Mouse (Mus musculus): ENCODE data around the gene Hacd4.
"Not testable (repeated sequence)": the region's sequence is repeated elsewhere in the genome, so short reads cannot be mapped to it uniquely, and the experiment has no call there.

Hacd4 gene

DNA sequence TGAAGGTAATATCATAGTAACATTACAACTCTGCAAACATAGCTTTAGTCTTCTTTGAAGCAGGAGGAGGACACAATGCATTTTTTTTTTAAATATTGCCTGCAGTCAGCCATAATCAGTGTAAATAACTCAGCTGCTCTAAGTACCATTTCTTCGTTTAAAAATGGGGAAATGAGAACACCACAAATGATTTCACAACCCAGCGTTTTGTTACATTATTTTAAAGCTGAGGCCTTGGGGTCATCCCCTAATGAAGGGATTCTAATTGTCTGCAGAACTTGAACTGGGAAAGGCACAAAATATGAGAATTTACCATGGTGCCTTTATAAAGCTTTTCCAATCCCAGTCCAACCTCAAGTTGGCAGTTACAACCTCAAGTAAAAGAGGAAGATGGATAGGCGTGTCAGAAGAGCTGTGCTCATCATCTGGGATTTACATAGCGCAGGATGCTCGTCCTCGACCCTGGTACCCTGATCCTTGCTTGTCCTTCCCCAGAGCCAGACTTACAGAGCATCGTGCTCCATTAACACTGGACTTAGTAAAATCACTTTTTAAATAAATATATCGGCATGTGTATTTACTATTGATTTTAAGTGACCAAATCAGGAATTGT is 6.2 kb downstream of the Hacd4 start:
- no peak for DNase-seq (ENCODE audit: low spot score)

DNA sequence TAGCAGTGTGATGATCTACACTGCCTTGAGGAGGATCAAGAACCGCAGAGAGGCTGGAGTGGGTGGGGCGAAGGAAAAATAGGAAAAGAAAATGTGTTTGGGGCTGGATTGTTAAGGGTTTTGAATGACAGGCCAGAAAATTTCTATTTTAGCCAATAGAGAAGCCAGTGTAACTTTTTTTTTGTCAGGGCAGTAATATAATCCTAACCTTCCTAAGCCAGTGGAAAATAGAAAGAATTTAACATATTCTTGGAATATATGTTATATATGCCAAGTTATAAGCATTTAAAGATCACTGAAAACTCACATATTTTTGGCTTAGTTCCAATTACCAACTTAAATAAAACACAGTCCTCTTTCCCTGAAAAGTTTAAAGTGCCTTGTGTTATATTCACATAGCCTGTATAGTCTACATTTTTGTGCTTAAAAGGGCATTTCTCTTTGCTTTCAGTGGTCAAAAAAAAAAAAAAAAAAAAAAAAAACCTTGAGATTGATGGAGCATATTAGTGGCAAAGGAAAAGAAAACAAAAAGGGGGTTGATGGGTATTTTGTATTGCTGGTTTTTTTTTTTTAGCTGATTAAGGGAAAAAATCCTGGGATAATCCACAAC is 11.0 kb downstream of the Hacd4 start:
- DNase-seq (ENCODE audit: low spot score) = no peak

DNA sequence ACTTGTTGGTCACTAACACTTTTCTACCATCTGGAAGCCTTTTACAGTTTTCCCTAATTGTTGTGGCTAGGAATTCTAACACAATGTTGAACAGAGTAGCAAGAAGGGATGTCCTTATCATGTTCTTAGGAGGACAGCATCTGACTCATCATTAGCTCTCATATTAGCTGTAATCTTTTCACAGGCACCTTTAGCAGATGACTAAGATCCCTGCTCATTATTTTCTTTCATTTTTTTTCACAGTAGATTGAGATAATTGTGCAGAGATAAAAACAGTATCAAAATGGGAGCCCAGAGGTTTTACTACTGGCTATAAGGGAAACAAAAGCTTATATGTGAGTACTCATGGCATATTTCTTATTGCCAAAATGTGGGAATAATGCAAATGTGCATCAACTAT is 14.2 kb downstream of the Hacd4 start:
- DNase-seq (ENCODE audit: low spot score) = no peak

DNA sequence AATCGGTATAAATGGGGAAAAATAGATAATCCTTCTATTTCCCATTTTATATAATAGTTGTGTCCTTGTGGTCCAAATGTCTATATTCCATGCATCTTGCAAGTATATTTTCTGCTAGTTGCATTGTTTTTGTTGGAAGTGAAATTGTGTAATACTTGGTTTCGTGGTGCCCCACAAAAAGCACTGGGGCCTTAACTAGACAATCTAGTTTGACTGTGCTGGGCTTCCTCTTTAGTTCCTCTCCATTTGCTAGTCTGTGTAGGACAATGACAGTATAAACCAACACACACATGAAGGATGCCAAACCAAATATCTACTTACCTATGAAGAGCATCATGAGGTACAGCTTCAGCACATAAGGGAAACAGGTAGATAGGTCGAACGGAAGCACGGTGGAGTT is 19.4 kb downstream of the Hacd4 start:
- DNase-seq (ENCODE audit: low spot score) = no peak

DNA sequence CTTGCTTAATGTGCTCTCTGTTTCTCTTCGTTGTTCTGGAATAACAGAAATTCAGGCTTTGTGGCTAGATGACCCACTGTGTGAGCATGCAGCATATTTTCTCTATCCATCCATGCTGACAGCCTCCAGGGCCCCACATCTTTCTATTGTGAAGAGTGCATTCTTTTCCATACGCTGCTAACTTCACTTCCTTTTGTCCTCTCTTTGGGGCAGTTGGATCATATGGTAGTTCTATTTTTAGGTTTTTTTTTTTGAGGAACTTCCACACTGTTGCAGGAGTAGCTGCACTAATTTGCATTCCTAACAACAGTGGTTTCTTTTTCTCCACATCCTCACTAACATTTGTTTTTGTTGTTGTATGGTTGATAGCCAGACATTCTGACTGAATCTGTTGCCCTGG is 23.7 kb downstream of the Hacd4 start:
- DNase-seq (ENCODE audit: low spot score) = no peak

DNA sequence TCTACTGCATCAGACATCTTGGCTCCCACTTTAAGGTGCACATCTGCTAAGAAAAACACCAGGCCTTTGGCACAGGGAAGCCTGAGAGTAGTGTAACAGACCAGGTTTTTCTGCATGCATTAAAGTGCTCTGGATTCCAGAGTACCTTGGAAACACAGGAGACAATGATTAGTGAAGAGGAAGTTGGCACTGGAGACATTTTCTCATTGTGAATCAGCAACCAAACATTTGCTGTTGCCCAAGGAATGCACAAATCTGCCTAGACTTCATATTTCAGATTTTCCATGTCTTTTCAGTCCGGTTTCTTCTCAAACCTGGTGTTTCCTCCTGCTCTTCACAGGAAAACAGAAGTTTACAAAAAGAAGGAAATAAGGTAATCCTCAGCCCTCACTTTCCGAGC is 26.4 kb downstream of the Hacd4 start:
- no peak for DNase-seq (ENCODE audit: low spot score)

DNA sequence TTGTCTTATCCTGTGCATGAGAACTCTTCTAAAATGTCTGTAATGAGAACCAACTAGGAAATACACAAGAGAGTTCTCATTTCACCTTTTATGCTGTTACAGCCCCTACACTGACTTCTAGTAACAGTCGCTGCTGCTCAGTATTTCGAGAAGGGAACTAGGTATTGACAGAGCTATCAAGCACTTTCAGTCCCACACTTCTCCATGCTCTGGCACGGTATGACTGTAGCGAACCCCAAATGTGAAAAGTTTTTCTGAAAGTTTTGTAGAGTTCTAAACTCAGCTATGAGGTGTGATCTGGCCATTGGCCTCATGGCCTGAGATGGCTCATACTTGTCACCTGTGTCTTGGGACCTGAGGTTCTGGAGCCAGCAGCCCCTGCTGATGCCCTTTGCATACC is 29.4 kb downstream of the Hacd4 start:
- DNase-seq (ENCODE audit: low spot score) = no peak

DNA sequence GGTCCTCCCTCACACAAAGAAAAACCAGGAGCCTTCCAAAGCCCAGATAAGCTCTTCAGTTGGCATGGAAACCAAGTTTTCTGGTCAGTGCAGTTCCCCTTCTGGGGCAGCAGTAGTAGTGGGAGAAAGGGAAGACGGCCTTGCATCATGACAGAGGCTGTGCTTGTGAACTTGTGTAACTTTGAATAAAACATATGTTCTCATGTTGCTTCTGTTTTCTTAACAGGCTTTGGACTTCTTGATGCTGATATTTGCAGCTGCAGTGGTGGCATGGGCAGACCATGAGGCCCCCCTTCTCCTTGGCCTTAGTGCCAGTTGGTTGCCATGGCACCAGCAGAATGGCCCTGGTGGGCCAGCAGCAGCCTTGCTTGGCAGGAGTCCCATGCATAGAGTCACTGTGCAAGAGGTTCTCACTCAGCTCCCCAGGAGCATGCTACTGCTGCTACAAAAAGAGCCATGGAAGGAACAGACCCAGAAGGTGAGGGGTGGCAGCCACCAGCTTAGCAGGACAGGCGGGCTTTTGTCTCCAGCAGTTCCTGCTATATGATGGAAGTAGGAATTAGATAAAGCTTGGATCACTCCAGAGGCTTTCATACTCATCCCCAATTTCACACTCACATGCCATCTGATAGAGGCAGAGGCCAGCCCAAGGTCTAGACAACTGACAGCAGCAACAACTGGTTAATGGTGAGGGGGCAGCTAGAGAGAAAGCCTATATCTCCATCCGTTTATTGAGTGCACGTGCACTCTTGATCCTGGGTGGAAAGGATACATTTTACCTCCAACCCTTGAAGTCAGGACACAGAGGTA is 31.6 kb downstream of the Hacd4 start:
- DNase-seq (ENCODE audit: low spot score) = peak; percentile 30

DNA sequence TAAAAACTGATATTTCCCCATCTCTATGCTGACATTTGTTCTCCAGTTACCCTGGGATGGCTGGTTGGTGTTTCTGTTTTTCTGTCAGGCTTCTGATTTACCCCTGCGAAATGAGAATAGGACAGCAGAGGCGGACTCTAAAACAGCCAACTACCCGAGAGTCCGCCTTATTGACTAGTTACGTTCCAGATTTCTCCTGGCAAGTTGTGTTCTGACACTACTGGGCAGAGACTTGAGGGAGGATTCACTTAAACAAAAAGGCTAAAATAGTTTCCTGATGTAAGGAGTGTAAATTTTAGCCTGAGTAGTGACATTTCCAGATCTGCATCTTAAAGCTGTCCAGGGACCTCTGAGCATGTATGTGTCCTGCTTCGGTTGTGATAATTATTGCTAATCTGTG is 35.8 kb downstream of the Hacd4 start:
- DNase-seq (ENCODE audit: low spot score) = no peak

DNA sequence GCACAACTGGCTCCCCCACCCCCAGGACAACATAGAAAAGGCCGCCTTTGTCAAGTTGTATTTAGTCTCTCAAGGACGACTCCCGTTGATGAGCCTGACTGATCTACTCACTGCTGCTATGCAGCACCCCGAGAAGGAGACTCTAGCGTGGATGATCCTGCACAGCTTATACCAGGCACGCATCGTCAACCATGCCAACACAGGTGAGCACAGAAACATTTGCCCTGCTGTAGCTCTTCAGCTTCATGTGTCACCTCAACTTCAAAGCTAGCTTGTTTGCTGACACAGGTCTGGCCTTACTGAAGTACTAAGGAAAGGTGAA is 37.8 kb downstream of the Hacd4 start:
- no peak for DNase-seq (ENCODE audit: low spot score)

DNA sequence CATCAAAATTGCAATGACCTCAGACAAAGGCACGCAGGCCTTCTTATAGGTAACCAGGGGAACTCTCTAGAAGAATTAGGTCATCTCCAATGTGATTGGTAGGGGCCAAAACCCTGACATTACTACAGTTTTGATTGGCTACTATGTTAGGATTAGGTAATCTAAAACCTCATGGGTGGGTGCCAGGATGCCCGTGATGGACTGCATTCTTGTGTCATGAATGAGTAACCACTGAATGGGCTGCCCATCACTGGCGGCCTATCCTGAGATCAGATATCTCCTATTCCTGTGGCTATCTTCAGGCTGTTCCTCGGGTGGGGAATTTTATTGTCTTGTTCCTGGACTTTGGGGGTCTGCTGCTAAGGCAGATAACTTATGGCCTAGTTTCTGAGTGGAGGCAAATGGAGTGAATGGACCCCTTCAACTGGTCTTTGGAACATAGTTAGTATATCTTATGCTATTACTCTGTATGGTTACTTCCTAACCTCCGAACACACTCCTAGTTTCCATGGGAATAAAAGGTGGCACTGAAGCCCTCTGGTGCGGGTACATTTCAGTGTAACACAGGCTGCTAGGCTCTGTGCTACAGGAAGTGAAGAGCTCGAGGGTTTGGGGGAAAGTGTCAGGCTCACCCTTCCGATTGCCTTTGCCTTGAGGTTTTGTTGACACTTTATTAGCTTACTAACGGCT is 38.3 kb downstream of the Hacd4 start:
- no peak for DNase-seq (ENCODE audit: low spot score)

DNA sequence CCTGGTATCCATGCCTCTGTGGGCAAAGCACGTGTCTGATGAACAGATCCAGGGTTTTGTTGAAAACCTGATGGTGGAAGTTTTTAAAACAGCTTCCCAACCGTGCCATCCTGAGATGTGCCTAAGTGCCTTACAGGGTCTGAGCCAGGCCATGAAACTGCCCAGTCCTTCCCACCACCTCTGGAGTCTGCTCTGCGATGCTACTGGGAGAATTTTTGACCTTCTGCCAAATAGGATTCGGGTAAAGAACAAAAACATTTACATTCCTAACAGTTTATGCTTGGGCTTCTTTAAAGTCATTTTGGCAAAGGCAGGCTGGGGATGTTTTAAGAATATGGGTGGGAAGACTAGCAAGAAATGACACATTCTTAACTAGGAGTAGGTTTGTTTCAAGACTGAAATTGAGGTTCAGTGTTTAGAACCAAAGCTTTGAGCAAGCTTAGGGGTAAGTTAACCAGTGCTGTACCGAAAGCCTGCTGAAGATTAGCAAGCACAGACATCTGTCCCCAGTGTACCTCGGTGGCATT is 41.7 kb downstream of the Hacd4 start:
- no peak for DNase-seq (ENCODE audit: low spot score)

DNA sequence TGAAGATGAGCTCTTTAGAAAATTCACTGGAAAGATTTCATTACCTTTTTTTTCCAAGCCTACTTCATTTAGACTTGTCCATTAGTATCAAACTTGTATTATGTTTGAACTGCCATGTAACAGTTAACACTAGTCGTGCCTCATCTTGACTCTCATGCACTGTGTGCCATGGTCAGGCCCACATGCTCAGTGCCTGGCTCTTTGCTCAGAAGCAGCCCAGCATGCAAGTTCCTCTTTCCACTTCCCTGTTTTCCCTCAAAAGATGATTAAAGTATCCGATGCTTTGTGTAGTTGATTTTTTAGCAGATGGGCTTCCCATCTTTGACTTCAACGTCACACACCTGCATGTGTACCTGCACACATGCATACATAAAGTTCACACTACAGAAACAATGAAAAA is 43.0 kb downstream of the Hacd4 start:
- no peak for DNase-seq (ENCODE audit: low spot score)

DNA sequence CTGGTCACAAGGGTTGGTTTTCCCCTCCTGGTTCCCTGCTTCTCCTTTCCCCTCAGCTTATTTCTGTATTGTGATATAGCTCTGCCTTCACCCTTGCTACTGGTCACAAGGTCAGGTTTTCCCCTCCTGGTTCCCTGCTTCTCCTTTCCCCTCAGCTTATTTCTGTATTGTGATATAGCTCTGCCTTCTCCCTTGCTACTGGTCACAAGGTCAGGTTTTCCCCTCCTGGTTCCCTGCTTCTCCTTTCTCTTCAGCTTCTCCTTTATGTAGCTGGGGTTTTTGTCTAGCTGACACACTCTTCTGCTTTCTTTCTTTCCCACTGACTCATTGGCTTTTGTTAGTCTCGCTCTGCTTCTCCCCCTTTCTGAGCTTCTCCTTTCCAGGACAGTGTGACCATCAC is 48.1 kb downstream of the Hacd4 start:
- not testable (repeated sequence) for DNase-seq (ENCODE audit: low spot score)

DNA sequence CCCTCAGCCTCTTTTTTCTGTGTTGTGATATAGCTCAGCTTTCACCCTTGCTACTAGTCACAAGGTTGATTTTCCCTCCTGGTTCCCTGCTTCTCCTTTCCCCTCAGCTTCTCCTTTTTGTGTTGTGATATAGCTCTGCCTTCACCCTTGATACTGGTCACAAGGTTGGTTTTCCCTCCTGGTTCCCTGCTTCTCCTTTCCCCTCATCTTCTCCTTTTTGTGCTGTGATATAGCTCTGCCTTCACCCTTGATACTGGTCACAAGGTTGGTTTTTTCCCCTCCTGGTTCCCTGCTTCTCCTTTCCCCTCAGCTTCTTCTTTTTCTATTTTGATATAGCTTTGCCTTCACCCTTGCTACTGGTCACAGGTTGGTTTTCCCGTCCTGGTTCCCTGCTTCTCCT is 48.7 kb downstream of the Hacd4 start:
- no peak for DNase-seq (ENCODE audit: low spot score)

DNA sequence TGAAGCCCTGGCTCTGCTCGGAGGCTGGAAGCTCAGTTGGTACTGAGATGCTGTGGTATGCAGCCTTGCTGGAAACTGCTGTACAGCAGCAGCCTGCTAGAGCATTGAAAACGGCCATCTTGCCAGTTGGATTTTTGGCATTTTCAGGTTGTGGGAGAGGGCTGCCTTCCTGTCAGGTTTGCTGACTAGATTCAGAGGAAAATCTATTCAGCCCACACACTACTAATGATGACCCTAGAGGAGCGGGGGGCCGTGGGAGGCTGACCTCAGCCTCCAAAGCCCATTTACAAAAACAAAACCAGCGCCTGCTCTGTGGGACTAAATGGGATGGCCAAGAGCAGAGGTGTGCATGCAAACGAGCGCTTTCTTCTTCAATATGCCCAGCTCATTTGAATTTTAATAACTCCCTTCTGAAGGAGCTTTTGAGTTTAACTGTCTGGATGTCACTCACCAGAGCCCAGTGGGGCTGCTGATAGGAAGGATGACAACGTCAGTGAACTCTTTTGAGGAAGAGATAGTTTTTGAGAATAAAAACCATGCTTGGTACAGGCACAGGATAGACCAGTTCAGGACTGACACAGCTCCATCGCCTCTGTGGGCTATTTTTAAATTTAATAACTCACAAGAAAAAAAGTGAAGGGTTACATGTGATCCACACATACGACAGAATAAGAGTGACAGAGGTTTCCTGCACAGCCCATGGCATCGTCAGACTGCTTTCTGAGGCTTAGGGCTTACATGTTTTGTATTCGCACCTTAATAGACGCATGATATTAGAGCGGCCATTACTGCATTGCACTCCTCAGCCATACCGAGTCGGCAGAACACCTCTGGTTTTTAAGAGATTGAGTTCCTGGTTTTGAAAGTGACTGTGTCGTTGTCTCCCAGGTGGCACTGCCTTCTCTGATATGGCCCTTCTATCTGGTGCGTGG is 66.2 kb downstream of the Hacd4 start:
- no peak for DNase-seq (ENCODE audit: low spot score)

DNA sequence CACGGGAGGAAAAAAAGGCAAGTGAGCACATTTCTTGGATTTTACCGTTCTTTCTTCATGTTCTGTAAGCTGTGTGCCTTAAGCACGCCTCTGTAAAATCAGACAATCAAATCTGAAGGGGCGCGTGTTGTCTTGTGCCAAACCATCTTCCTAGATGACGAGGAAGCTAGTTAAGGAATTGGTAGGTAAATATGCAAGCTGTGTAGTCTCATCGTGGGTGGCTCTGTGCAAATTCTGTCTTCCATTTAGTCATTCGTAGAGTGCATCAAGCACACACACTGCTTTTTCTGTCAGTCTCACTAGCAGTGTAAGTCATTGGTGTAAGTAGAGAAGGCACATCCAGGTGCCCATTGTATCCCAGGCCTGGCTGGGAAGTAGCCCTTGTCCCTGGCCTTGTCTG is 67.9 kb downstream of the Hacd4 start:
- no peak for DNase-seq (ENCODE audit: low spot score)

DNA sequence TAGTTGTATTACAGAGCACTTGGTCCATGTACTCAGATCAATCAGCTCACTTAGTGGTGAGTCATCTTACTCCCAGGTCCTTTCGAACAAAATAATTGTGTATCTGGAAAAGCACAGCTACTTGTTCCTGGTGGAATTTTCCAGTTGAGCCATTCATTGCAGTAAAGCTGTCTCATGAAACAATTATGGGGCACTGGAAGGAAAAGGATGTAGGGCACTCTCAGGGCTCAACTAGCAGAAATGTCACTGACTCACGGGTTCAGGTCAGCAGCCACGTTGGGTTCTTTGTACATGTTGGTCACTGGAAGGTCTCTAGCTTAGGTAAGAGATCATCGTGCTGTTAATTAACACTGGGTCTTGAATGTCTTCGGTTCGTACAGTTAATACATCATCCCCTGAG is 68.8 kb downstream of the Hacd4 start:
- no peak for DNase-seq (ENCODE audit: low spot score)

DNA sequence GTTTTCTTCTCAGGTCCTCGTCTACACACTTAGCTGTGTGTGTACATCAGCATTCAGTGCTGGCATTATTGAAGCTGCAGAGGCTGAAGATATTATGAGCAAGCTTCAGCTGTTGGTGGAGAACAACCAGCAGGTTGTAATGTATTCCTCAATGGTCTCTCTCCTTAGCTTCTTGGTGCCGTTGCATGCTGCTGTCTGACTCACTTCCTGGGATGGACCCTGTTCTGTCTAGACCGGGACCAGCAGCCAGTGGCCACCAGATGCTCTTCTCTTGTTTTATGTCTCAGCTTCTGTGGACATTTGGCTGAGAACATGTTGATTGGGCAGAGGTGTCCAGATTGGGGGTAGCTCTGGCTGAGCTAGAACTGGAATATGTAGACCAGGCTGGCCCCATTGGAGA is 81.3 kb downstream of the Hacd4 start:
- no peak for DNase-seq (ENCODE audit: low spot score)

DNA sequence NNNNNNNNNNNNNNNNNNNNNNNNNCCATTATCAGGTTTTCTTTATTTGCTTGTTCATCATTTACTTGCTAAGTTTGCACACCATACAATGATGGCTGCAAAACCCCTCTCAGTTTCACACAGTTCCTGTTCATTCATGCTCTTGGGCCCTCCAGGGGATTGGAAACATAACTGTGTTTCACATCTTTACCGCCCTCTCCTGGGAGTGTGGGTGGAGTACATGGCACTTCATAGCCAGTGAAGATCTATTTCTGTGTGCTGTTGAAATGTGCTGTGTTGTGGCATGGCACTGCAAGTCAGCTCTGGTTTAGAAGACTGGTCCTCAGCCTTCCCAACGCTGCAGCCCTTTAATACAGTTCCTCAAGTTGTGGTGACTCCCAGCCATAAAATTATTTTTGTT is 82.1 kb downstream of the Hacd4 start:
- DNase-seq (ENCODE audit: low spot score) = peak; percentile 7

DNA sequence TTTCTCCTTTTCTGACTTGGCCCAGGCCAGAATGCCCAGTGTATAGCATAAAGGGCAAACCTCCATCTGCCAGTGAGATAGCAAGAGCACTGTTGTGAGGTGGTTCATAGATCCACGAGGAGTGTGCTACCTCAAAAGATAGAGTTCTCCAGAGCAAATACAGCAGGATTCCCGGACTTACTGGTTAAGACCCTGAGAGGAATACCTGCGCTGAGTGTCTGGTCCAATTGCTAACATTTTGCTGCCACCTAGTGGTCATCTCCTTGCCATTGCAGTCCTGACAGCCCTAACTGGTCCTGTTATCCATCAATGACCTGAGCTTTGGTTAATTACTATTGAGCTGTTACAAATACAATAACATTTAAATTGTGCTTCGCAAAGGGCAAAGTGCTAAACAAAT is 87.8 kb downstream of the Hacd4 start:
- DNase-seq (ENCODE audit: low spot score) = peak; percentile 62

All from ovary, postnatal 14 days (tissue).